Mouse (Mus musculus) spleen, adult 12 weeks (tissue): Measurements from ENCODE around the gene Dbnl.

Source experiments
- DNase-seq: peaks from one replicate; pipeline ENCODE4 v3.0.0; 2022; ENCODE audit warnings: low spot score

The Dbnl gene

GRCm38 (mm10) chr11:5788056-5789014, at the start of gene Dbnl:
Gene Dbnl, plus strand, starts transcription at chr11:5788488.
- DNase-seq, result peak; percentile 97

GRCm38 (mm10) chr11:5738888-5739632, 49.2 kb upstream of the Dbnl start:
- DNase-seq, result no peak

- DNase-seq, result no peak
Measured at GRCm38 (mm10) chr11:5739846-5740245, 48.4 kb upstream of the Dbnl start.

- no peak for DNase-seq
Measured at GRCm38 (mm10) chr11:5740599-5740964, 47.7 kb upstream of the Dbnl start.

- peak; percentile 79 for DNase-seq
Measured at GRCm38 (mm10) chr11:5740965-5741627, 47.2 kb upstream of the Dbnl start.

- peak; percentile 43 for DNase-seq
Measured at GRCm38 (mm10) chr11:5742106-5742505, 46.2 kb upstream of the Dbnl start.

- no peak for DNase-seq
Measured at GRCm38 (mm10) chr11:5744951-5745350, 43.3 kb upstream of the Dbnl start.

- DNase-seq, result no peak
Measured at GRCm38 (mm10) chr11:5753755-5754154, 34.5 kb upstream of the Dbnl start.

- peak; percentile 81 for DNase-seq
Measured at GRCm38 (mm10) chr11:5761820-5762632, 26.3 kb upstream of the Dbnl start, which contains the start of gene Urgcp. Gene Urgcp, minus strand, starts transcription at chr11:5762376.

GRCm38 (mm10) chr11:5762633-5762982, 25.7 kb upstream of the Dbnl start:
- DNase-seq, result no peak

GRCm38 (mm10) chr11:5766019-5766418, 22.3 kb upstream of the Dbnl start:
- no peak for DNase-seq

GRCm38 (mm10) chr11:5778481-5778880, 9.8 kb upstream of the Dbnl start:
- DNase-seq, result no peak

- DNase-seq, result no peak
Measured at GRCm38 (mm10) chr11:5780035-5780499, 8.2 kb upstream of the Dbnl start.

- DNase-seq, result no peak
Measured at GRCm38 (mm10) chr11:5782199-5782944, 5.9 kb upstream of the Dbnl start.

- DNase-seq, result no peak
Measured at GRCm38 (mm10) chr11:5785732-5786131, 2.6 kb upstream of the Dbnl start.

GRCm38 (mm10) chr11:5787671-5788055, 625 bp upstream of the Dbnl start:
- no peak for DNase-seq

- peak; percentile 28 for DNase-seq
Measured at GRCm38 (mm10) chr11:5789071-5789753, 924 bp downstream of the Dbnl start.

- peak; percentile 21 for DNase-seq
Measured at GRCm38 (mm10) chr11:5789754-5790333, 1.6 kb downstream of the Dbnl start.

GRCm38 (mm10) chr11:5790431-5790830, 2.1 kb downstream of the Dbnl start:
- DNase-seq, result no peak

- no peak for DNase-seq
Measured at GRCm38 (mm10) chr11:5795290-5795689, 7.0 kb downstream of the Dbnl start.
